Comparison of ENCODE assay signal across 14 mouse cellular contexts in the genomic region with DNA sequence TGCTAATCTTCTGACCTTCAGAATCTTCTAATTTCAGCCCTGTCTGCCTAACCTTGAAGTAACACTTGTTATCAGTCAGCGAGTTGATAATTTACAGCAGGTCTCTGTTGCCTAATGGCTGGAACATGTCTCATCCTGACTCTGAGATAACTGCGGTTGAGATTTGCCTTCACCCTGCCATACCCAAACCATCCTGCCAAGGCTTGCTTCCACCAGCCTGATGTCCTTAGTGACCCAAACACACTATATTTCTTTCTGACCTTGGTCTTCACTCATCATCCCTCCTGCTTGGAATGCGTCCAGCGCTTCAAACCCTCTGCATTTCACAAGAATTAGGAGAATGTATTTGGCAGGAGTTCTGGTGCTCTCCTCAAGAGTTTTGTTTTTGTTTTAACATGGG. TPM values are rescaled to one million over a fixed set of nuclear protein-coding genes. Genes with fewer than 3 reads are reported as not detected.
DNase-seq lines count a peak whose midpoint lies in the region; ATAC-seq lines count a peak whose summit lies in the region.
"Had no signal": no experiment of that assay in that cellular context is flagged by ENCODE, and none has a peak within 500 bp of the region (broad histone marks: within the 10 kb centered on the region; RNA-seq: fewer than 3 reads in every experiment).

No protein-coding gene starts in this region.

- intact Hi-C loops in heart, postnatal 36 days (cut with DNase I) = no loop called here

- 0 out of 2 replicates have a peak overlapping the region, but pooled peaks have one; percentile 2 for H3K27ac ChIP-seq in heart, embryonic 10.5 days
- no peak overlapping the region for H3K27ac ChIP-seq in liver, embryonic 13.5 days
- H3K27ac ChIP-seq in midbrain, embryonic 13.5 days = no peak overlapping the region
- H3K27ac ChIP-seq in midbrain, embryonic 15.5 days = no peak overlapping the region
- H3K27ac ChIP-seq: hindbrain, embryonic 10.5 days; kidney, postnatal 0 days; limb, embryonic 12.5 days; midbrain, embryonic 12.5 days had no signal

- no peaks in the 10 kb centered on the region for H3K9me3 ChIP-seq in heart, embryonic 10.5 days
- H3K9me3 ChIP-seq in liver, embryonic 13.5 days (replicated peaks) = no peaks in the 10 kb centered on the region
- no peaks in the 10 kb centered on the region for H3K9me3 ChIP-seq in midbrain, embryonic 13.5 days
- no peaks in the 10 kb centered on the region for H3K9me3 ChIP-seq in midbrain, embryonic 15.5 days
- H3K9me3 ChIP-seq: limb, embryonic 12.5 days; midbrain, embryonic 12.5 days had no signal

- no peak overlapping the region for H3K4me3 ChIP-seq in heart, embryonic 10.5 days
- no peak overlapping the region for H3K4me3 ChIP-seq in liver, embryonic 13.5 days (replicated peaks)
- H3K4me3 ChIP-seq in midbrain, embryonic 13.5 days (replicated peaks) = no peak overlapping the region
- no peak overlapping the region for H3K4me3 ChIP-seq in midbrain, embryonic 15.5 days
- H3K4me3 ChIP-seq: hindbrain, embryonic 10.5 days; limb, embryonic 12.5 days; midbrain, embryonic 12.5 days had no signal

- whole genome bisulfite sequencing in heart, embryonic 10.5 days = 26% methylated on average over 4 of the region's 4 CpGs
- 59% methylated on average over 4 of the region's 4 CpGs for WGBS in liver, embryonic 13.5 days (ENCODE audit: insufficient replicate concordance)
- 86% methylated on average over 4 of the region's 4 CpGs for WGBS in midbrain, embryonic 13.5 days
- WGBS in midbrain, embryonic 15.5 days = 87% methylated on average over 4 of the region's 4 CpGs

- peaks cover 11% of the 10 kb centered on the region for H3K36me3 ChIP-seq in heart, embryonic 10.5 days
- H3K36me3 ChIP-seq in liver, embryonic 13.5 days = peaks cover under 1% of the 10 kb centered on the region; the same call in 1 of the 2 replicates
- H3K36me3 ChIP-seq in midbrain, embryonic 13.5 days = peaks cover 12% of the 10 kb centered on the region
- H3K36me3 ChIP-seq in midbrain, embryonic 15.5 days (replicated peaks) = no peaks in the 10 kb centered on the region

- H3K4me1 ChIP-seq in heart, embryonic 10.5 days = peaks cover 25% of the 10 kb centered on the region
- H3K4me1 ChIP-seq in liver, embryonic 13.5 days (replicated peaks) = peaks cover 10% of the 10 kb centered on the region
- no peaks in the 10 kb centered on the region for H3K4me1 ChIP-seq in midbrain, embryonic 13.5 days (replicated peaks)
- no peaks in the 10 kb centered on the region for H3K4me1 ChIP-seq in midbrain, embryonic 15.5 days
- H3K4me1 ChIP-seq: hindbrain, embryonic 10.5 days; limb, embryonic 12.5 days; midbrain, embryonic 12.5 days had no signal

- no peak overlapping the region for H3K9ac ChIP-seq in liver, embryonic 13.5 days
- H3K9ac ChIP-seq in midbrain, embryonic 13.5 days (replicated peaks) = no peak overlapping the region
- H3K9ac ChIP-seq in midbrain, embryonic 15.5 days = no peak overlapping the region
- H3K9ac ChIP-seq: limb, embryonic 12.5 days; midbrain, embryonic 12.5 days had no signal

- ATAC-seq in liver, embryonic 13.5 days (ENCODE audit: low read depth) = no peak
- no peak for ATAC-seq in midbrain, embryonic 13.5 days
- no peak for ATAC-seq in midbrain, embryonic 15.5 days (replicated peaks)

- 0 out of 2 replicates have a peak overlapping the region, but pooled peaks have one; percentile 8 for H3K4me2 ChIP-seq in liver, embryonic 13.5 days
- H3K4me2 ChIP-seq in midbrain, embryonic 13.5 days (replicated peaks) = no peak overlapping the region
- H3K4me2 ChIP-seq in midbrain, embryonic 15.5 days = no peak overlapping the region
- H3K4me2 ChIP-seq: limb, embryonic 12.5 days; midbrain, embryonic 12.5 days had no signal

- no peaks in the 10 kb centered on the region for H3K27me3 ChIP-seq in heart, embryonic 10.5 days (ENCODE audit: insufficient read depth, poor library complexity, severe bottlenecking)
- H3K27me3 ChIP-seq in liver, embryonic 13.5 days = no peaks in the 10 kb centered on the region
- no peaks in the 10 kb centered on the region for H3K27me3 ChIP-seq in midbrain, embryonic 13.5 days
- no peaks in the 10 kb centered on the region for H3K27me3 ChIP-seq in midbrain, embryonic 15.5 days (replicated peaks)
- H3K27me3 ChIP-seq: limb, embryonic 12.5 days had no signal

- DNase-seq in heart, adult 18-20 months = peak; percentile 42 to 48
- DNase-seq in heart, postnatal 36 days = no peak
- DNase-seq in 3T3-L1 (ENCODE audit: low read depth, low spot score) = peak; percentile 34
- no peak for DNase-seq in heart, embryonic 10.5 days (ENCODE audit: low spot score)
- DNase-seq in liver, embryonic 13.5 days = no peak
- DNase-seq in layer of hippocampus, adult 9-10 months (ENCODE audit: low spot score) = no peak
- DNase-seq: cerebellum, postnatal 25 days; thymus, postnatal 25 days had no signal

RNA-seq across cellular contexts. Expression of gene Tstd1, which starts 6.5 kb away (rescaled TPM):
- total RNA-seq in heart, adult 18-20 months (2021) = 1 to 10 TPM in 1 of 2 experiments, not detected in 1; 1.6 TPM
- 1 to 10 TPM; 1.2 to 1.6 TPM for total RNA-seq in heart, postnatal 36 days (2021)
- polyA plus RNA-seq in heart, embryonic 10.5 days (2016; fragmentation: Nextera tagmentation; extraction: Ambion mirVana) = 2.6 and 4.0 TPM in 2 replicates
- polyA plus RNA-seq in liver, embryonic 13.5 days (2015; fragmentation: Nextera tagmentation; extraction: Ambion mirVana) = 1.3 and 1.6 TPM in 2 replicates
- polyA plus RNA-seq in midbrain, embryonic 13.5 days (2015; fragmentation: Nextera tagmentation; extraction: Ambion mirVana) = 11.7 and 13.3 TPM in 2 replicates
- polyA plus RNA-seq in midbrain, embryonic 15.5 days (2015; fragmentation: Nextera tagmentation; extraction: Ambion mirVana) = 8.4 and 8.8 TPM in 2 replicates

RNA-seq across cellular contexts. Expression of gene F11r, which starts 12.2 kb away (rescaled TPM):
- total RNA-seq in heart, adult 18-20 months (2021) = 10 to 100 TPM; 33.3 to 34.1 TPM
- total RNA-seq in heart, postnatal 36 days (2021) = 10 to 100 TPM; 38.7 to 43.2 TPM
- polyA plus RNA-seq in heart, embryonic 10.5 days (2016; fragmentation: Nextera tagmentation; extraction: Ambion mirVana) = 76.9 and 78.6 TPM in 2 replicates
- 20.6 and 24.3 TPM in 2 replicates for polyA plus RNA-seq in liver, embryonic 13.5 days (2015; fragmentation: Nextera tagmentation; extraction: Ambion mirVana)
- polyA plus RNA-seq in midbrain, embryonic 13.5 days (2015; fragmentation: Nextera tagmentation; extraction: Ambion mirVana) = 8.3 and 9.7 TPM in 2 replicates
- polyA plus RNA-seq in midbrain, embryonic 15.5 days (2015; fragmentation: Nextera tagmentation; extraction: Ambion mirVana) = 9.4 and 11.8 TPM in 2 replicates

RNA-seq across cellular contexts. Expression of gene Usf1, which starts 14.0 kb away (rescaled TPM):
- total RNA-seq in heart, adult 18-20 months (2021) = 10 to 100 TPM; 40.1 to 42.5 TPM
- total RNA-seq in heart, postnatal 36 days (2021) = 10 to 100 TPM; 41.0 to 52.1 TPM
- 65.2 and 70.9 TPM in 2 replicates for polyA plus RNA-seq in heart, embryonic 10.5 days (2016; fragmentation: Nextera tagmentation; extraction: Ambion mirVana)
- polyA plus RNA-seq in liver, embryonic 13.5 days (2015; fragmentation: Nextera tagmentation; extraction: Ambion mirVana) = 20.9 and 25.3 TPM in 2 replicates
- 237 and 239 TPM in 2 replicates for polyA plus RNA-seq in midbrain, embryonic 13.5 days (2015; fragmentation: Nextera tagmentation; extraction: Ambion mirVana)
- 205 and 216 TPM in 2 replicates for polyA plus RNA-seq in midbrain, embryonic 15.5 days (2015; fragmentation: Nextera tagmentation; extraction: Ambion mirVana)

RNA-seq across cellular contexts. Expression of gene Arhgap30, which starts 36.4 kb away (rescaled TPM):
- total RNA-seq in heart, adult 18-20 months (2021) = 1 to 10 TPM; 2.7 to 5.0 TPM
- total RNA-seq in heart, postnatal 36 days (2021) = 1 to 10 TPM; 2.7 to 2.9 TPM
- 0.41 and 0.95 TPM in 2 replicates for polyA plus RNA-seq in heart, embryonic 10.5 days (2016; fragmentation: Nextera tagmentation; extraction: Ambion mirVana)
- 3.3 and 3.8 TPM in 2 replicates for polyA plus RNA-seq in liver, embryonic 13.5 days (2015; fragmentation: Nextera tagmentation; extraction: Ambion mirVana)
- polyA plus RNA-seq in midbrain, embryonic 13.5 days (2015; fragmentation: Nextera tagmentation; extraction: Ambion mirVana) = 0.63 TPM in 2 replicates
- polyA plus RNA-seq in midbrain, embryonic 15.5 days (2015; fragmentation: Nextera tagmentation; extraction: Ambion mirVana) = 0.66 and 0.87 TPM in 2 replicates

RNA-seq across cellular contexts. Expression of gene Nectin4, which starts 55.2 kb away (rescaled TPM):
- under 1 TPM; 0.15 to 0.18 TPM for total RNA-seq in heart, adult 18-20 months (2021)
- under 1 TPM; 0.08 to 0.30 TPM for total RNA-seq in heart, postnatal 36 days (2021)
- 0.38 and 1.3 TPM in 2 replicates for polyA plus RNA-seq in heart, embryonic 10.5 days (2016; fragmentation: Nextera tagmentation; extraction: Ambion mirVana)
- polyA plus RNA-seq in liver, embryonic 13.5 days (2015; fragmentation: Nextera tagmentation; extraction: Ambion mirVana) = 0.08 and 0.14 TPM in 2 replicates
- polyA plus RNA-seq in midbrain, embryonic 13.5 days (2015; fragmentation: Nextera tagmentation; extraction: Ambion mirVana) = 0.70 and 0.97 TPM in 2 replicates
- 3.1 and 3.6 TPM in 2 replicates for polyA plus RNA-seq in midbrain, embryonic 15.5 days (2015; fragmentation: Nextera tagmentation; extraction: Ambion mirVana)

Comparison
In these comparisons a context has a peak if more than half of its experiments do, and no peak if none do; other contexts are left out.
1. DNase-seq: peak in heart, adult 18-20 months (2 of 2) and 3T3-L1 (single experiment); none in heart, postnatal 36 days (0 of 2), heart, embryonic 10.5 days (single experiment), liver, embryonic 13.5 days (single experiment) and layer of hippocampus, adult 9-10 months (single experiment).